Mouse (Mus musculus) cortical plate, adult 2 months (tissue): ENCODE measurements at regions not wholly inside any gene's neighbourhood (a gene's known extent, or its start where the extent isn't known, plus 50 kb on each side); places are given as distances from the start of the nearest gene placed in this dataset.

Experiments
- CTCF ChIP-seq: fragments of 200-500 bp; IDR thresholded peaks from 2 replicates; pipeline ENCODE4 v1.5.1; 2011; ENCODE audit warnings: mild to moderate bottlenecking, control low read depth, low read length; ENCODE audit not compliant: insufficient read depth; ENCODE audit errors: extremely low read depth
- POLR2A ChIP-seq: fragments of 200-500 bp; IDR thresholded peaks from 2 replicates; pipeline ENCODE4 v1.6.1; 2011; ENCODE audit warnings: mild to moderate bottlenecking, low read length, control low read depth; ENCODE audit not compliant: insufficient read depth; ENCODE audit errors: extremely low read depth

DNA sequence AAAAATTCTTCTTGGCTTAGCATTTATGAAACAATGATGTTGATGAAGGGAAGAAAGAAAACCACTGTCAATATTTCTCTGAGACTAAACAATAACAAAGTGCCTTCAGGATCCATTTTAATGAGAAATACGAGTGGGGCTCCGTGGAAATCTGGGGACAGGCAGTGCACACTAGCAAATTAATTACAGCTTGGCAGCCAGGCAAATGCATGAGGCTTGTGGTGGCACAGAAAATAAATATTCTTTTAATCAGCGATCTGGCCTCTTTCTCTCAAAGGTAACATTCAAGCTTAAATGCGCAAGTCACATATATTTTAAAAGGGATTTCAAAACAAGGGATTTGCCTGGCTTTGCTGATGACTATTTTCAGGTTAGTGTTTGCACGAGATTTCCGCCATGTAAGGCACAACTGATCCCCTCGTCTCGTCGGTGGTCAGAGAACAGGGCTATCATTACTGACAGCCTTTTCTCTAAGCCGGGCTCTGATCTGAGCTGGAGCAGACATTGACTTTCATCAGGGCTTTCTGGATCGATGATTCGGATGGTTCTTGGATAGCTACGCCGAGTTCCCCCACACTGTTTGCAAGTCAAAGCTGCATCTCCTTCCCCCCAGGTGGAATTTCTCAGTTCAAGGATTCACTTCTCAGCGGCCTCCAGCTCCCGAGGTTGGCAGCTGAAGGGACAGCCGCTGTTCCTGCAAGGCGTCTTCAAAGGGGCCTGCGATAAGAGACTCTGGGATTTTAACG lies 109.1 kb upstream of the Ptbp2 start:
- TF ChIP-seq CTCF (no peak), POLR2A (no peak)
